Mouse (Mus musculus) MN1 (cell line): ENCODE results near the gene Txk.

Source experiments
- DNase-seq: peaks from one replicate; pipeline ENCODE4 v3.0.0-alpha.2; 2016; ENCODE audit warnings: low spot score

Gene Txk

GRCm38 (mm10) chr5:72750226-72750625 is 2.4 kb downstream of the Txk start:
- DNase-seq: no peak

- DNase-seq: no peak
These were observed 3.8 kb downstream of the Txk start for GRCm38 (mm10) chr5:72748659-72749265.

GRCm38 (mm10) chr5:72747384-72747783 is 5.2 kb downstream of the Txk start:
- no peak for DNase-seq

GRCm38 (mm10) chr5:72746461-72746860 is 6.1 kb downstream of the Txk start:
- no peak for DNase-seq

GRCm38 (mm10) chr5:72743103-72743502 is 9.5 kb downstream of the Txk start:
- no peak for DNase-seq

GRCm38 (mm10) chr5:72736868-72737267 is 15.7 kb downstream of the Txk start:
- no peak for DNase-seq

- no peak for DNase-seq
These were observed 16.1 kb downstream of the Txk start for GRCm38 (mm10) chr5:72736437-72736836.

- no peak for DNase-seq
These were observed 16.8 kb downstream of the Txk start for GRCm38 (mm10) chr5:72735763-72736162.

GRCm38 (mm10) chr5:72732885-72733284 is 19.7 kb downstream of the Txk start:
- no peak for DNase-seq

GRCm38 (mm10) chr5:72725404-72725803 is 27.2 kb downstream of the Txk start:
- DNase-seq: no peak

- DNase-seq: no peak
These were observed 29.1 kb downstream of the Txk start for GRCm38 (mm10) chr5:72723429-72723828.

- no peak for DNase-seq
These were observed 32.0 kb downstream of the Txk start for GRCm38 (mm10) chr5:72720587-72720986.

- DNase-seq: peak; percentile 49
These were observed 41.9 kb downstream of the Txk start for GRCm38 (mm10) chr5:72710572-72711278.

GRCm38 (mm10) chr5:72709976-72710375 is 42.6 kb downstream of the Txk start:
- DNase-seq: no peak

- no peak for DNase-seq
These were observed 43.1 kb downstream of the Txk start for GRCm38 (mm10) chr5:72709451-72709850.

- no peak for DNase-seq
These were observed 45.9 kb downstream of the Txk start for GRCm38 (mm10) chr5:72706722-72707121.

- no peak for DNase-seq
These were observed 46.5 kb downstream of the Txk start for GRCm38 (mm10) chr5:72706095-72706494.

- DNase-seq: no peak
These were observed 50.4 kb downstream of the Txk start for GRCm38 (mm10) chr5:72702202-72702601.

- DNase-seq: no peak
These were observed 53.1 kb downstream of the Txk start for GRCm38 (mm10) chr5:72699500-72699818.

GRCm38 (mm10) chr5:72698818-72699499 is 53.6 kb downstream of the Txk start:
- no peak for DNase-seq

- DNase-seq: no peak
These were observed 54.2 kb downstream of the Txk start for GRCm38 (mm10) chr5:72698343-72698742.

GRCm38 (mm10) chr5:72696491-72696890 is 56.1 kb downstream of the Txk start:
- DNase-seq: no peak

- DNase-seq: no peak
These were observed 57.9 kb downstream of the Txk start for GRCm38 (mm10) chr5:72694684-72695083.
